Mouse (Mus musculus): Measurements from ENCODE around the gene Pde11a. TPM values are rescaled to one million over a fixed set of nuclear protein-coding genes. Genes with fewer than 3 reads are reported as not detected.

Gene Pde11a
- total RNA-seq, 2 experiments from 2014 or later = 0.14 to 0.25 TPM

DNA sequence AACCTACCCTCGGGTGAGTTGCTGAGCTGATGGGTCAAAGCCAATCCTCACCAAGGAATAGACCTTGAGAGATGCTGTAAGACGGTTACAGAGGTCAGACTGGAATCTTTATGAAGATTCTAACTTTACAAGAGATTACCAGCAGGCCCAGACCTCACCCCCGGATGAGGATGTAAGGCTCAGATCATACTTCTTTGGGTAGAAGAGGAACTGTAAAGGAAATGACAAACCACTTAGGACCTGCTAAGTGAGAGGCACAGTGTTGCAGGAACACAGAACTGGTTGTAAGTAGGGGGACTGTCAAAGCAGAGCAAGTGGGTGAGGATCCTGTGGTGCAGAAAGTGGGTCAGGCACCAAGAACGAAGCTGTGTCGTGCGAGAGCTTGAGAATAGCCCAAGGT is 119.0 kb downstream of the Pde11a start:
- intact Hi-C loops (cut with DNase I) = no loop called here
- DNase-seq = no peak

DNA sequence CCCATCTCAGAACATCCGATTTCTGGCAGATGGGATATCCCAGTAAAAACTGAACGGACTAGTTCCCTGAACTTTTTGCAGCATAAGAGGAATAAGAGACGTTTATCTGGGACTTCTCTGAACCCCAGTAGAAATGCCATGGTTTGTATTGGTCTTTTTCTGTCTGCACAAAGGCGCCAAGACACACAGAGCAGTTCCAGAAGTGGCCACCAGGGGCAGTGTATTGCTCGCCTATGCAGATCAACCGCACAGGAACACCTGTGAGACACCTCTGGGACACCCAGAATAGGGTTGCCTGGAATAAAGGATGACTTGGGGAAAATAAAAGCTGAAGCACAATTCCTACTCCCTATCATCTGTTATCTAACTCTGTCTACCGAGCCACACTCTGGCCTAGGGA is 122.4 kb downstream of the Pde11a start:
- intact Hi-C loops (cut with DNase I) = no loop called here
- peak; percentile 18 to 49 for DNase-seq

GRCm38 (mm10) chr2:76215219-76215618 is 123.4 kb downstream of the Pde11a start:
- intact Hi-C loops (cut with DNase I) = no loop called here
- DNase-seq = no peak

GRCm38 (mm10) chr2:76185126-76185525 is 153.4 kb downstream of the Pde11a start:
- DNase-seq = peak; percentile 30 to 31
- intact Hi-C loops (cut with DNase I) = no loop called here

DNA sequence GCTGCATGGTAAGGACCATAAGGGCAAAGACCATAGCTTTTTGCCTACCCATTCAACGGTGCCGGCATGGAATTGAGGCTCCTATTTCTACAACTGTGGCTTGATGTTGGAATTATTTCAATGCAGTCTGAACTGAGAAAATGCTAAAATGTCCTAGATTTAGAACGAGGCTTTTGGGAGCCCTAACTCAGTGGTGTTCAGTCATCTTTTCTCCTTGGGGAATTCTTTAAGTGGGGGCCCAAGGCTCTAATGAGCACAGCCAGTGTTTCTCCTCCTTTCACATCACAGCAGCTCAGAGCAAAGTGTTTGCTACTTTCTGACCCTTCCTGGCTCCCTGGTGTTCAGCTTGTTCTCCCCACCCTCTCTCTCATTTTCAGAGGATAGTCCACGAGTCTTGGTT is 175.8 kb downstream of the Pde11a start:
- DNase-seq = no peak
- intact Hi-C loops (cut with DNase I) = no loop called here

DNA sequence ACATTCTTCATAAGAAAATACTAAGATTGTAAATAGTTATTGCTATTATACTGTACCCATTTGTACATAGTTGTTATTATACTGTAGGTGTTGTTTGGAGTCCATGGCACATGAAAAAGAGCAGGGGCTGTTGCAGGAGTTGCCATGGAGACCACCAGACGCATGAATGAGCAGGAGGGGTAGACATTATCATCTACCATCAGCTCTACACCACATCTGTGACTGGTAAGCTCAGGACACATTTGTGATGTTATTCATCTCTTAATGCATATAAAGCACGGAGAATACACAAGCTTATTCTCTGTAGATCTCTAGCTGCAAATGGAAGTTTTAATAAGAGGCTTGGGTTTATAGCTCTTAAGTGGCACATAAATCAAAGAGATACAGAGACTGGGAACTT is 179.6 kb downstream of the Pde11a start:
- no peak for DNase-seq
- intact Hi-C loops (cut with DNase I) = no loop called here

DNA sequence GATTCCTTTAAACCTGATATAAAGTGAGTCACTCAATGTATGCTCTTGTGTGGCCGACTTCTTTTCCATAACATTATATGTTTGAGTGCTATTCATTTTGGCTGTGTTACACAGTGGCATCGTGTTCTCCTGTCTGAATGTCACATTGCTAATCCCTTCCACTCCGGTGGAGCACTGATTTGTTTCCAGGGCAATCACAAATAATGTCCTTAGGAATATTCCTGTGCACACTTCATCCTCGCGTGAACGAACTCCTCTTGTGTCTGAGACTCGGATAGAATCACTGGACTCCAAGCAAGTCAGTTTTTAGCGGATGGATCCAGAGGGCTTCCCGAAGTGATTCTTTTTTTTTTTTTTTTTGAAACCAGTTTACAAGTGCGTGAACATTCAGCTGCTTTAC is 197.4 kb downstream of the Pde11a start:
- intact Hi-C loops (cut with DNase I) = no loop called here
- no peak for DNase-seq

GRCm38 (mm10) chr2:76132983-76133382 is 205.6 kb downstream of the Pde11a start:
- no peak for DNase-seq
- intact Hi-C loops (cut with DNase I) = no loop called here

DNA sequence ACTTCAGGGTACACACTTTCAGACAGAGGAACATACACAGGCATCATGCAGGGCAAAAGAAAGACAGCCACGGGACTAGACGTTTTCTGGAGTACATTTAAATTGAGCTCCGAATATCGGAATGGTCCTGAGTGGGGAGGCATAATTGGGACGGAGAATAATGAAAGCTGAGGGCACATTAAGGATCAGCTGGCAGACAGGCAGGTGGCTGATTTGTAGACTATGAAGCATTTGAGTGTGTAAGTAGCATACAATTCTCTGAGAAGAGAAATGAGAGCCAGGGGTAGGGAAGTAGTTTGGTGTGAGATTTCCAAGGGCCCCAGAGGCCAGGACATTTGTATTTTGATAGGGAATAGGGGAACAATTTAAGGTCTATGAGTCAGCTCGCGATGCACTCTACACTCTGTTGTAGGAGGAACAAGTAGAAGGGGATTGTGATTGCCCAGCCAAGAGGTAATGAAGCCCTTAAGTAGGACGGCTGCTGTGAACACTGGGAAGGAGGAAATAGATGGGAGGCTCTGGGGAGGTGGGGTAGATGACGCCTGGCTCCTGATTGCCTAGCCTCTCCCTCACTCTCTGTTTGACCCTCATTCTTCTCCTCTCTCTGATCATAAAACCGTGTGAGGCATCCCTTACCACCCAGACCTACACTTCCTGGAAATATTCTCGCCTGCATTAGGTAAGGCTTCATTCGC is 208.5 kb downstream of the Pde11a start:
- no peak for DNase-seq
- intact Hi-C loops (cut with DNase I) = loop anchor here (10.0 kb wide), 2 partner anchors 125 to 235 kb away; partner anchors contain the start of genes Cyct and Rbm45

DNA sequence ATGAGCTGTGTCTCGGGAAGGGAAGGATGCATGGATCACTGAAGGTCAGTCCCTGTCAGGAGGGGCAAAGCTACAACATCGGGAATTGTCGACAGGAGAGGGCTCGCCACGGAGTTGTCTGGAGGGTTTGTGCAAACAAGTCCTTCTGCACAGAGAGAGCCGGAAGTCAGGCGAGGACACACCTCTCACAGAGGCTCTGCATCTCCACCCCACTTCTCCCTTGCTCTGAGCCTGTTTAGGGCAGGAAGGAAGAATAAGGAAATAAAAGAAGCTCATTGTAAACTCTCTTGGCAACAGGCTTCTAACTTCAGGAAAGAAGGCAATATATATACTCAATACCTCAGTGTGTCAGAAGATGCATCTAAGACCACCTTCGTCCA is 209.5 kb downstream of the Pde11a start:
- DNase-seq = no peak
- intact Hi-C loops (cut with DNase I) = loop anchor here (10.0 kb wide), 2 partner anchors 126 to 236 kb away; partner anchors contain the start of genes Cyct and Rbm45

DNA sequence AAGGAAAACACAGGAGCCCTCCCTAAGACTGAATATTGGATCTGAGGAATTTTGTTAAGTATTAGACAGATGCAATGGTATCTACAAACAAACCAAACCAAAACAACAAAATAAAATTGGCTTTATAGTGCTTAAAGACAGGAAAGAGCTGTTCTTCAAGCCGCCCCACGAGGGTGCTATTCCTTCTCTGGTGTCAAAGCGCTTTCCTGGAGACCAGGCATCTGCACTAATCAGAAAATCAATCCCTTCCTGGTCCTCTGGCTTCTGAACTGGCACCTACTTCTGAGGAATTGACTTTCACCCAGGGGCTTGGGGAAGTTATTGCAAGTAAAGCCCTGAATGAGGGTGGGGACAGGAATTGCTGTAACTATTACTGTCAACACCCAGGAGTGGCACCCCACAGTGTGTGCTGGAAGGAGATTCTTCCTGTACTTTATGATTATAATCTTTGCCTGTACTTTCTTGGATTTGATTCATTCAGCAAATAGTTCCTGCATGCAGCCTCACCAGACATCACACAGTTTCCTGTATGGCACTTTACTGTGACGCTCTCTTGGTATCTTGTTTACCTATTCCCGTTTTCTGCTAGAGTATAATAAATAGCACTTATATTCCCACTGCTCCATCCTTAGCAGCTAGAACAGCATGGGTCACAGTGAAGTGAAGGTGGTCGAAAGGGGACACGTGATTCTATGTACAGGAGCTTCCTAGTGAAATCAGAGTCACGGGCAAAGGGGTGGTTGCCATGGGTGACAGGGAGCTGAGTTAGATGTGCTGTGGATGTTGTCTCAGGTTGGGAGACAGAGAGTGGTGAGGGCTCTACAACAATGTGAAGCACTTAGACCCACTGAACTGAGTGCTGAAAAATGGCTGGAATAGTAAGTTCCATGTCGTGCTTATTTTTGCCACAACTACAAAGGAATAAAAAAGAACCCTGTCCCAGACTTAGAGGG is 210.2 kb downstream of the Pde11a start:
- peak; percentile 13 to 25 for DNase-seq
- intact Hi-C loops (cut with DNase I) = loop anchor here (10.0 kb wide), 2 partner anchors 126 to 236 kb away; partner anchors contain the start of genes Cyct and Rbm45

GRCm38 (mm10) chr2:76126651-76127050 is 211.9 kb downstream of the Pde11a start:
- intact Hi-C loops (cut with DNase I) = loop anchor here (10.0 kb wide), 2 partner anchors 128 to 238 kb away; partner anchors contain the start of genes Cyct and Rbm45
- no peak for DNase-seq

DNA sequence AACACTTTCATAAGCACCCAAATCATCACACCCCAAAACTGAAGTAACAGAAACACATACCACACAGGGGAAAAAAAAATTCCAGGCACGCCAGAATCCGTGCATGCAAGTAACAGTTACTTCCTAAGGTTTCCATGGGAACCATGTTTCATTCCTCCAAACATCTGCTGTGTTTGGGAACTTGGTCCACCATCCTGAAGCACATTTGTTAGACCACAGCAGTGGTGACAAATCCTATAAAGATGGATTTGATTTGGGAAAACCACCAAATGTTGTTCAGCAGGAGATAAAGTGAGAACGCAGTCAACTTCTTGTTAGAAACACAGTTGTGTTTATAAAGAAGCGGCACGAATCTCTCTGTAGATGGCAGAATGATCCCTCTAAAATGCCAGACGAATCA is 213.8 kb downstream of the Pde11a start:
- intact Hi-C loops (cut with DNase I) = loop anchor here (10.0 kb wide), 2 partner anchors 130 to 240 kb away; partner anchors contain the start of genes Cyct and Rbm45
- DNase-seq = no peak

DNA sequence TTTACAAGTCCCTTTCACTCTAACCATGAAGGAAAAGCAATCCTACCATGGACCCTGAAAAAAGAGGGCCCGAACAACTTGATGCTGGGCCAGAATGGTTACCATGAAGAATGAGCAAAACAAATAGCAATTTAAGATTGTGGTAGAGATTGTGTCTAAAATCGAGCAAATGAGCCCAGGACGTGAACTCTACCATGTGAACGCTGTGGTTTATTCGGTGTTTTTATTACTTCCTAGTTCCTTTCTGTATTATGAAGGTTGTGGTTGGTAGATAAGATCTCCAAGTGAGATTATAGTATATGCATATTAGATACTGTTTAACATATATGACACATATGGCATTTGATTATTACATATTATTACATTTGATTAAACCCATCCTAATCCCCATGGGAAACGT is 216.4 kb downstream of the Pde11a start:
- no peak for DNase-seq
- intact Hi-C loops (cut with DNase I) = loop anchor here (10.0 kb wide), 2 partner anchors 133 to 243 kb away; partner anchors contain the start of genes Cyct and Rbm45

DNA sequence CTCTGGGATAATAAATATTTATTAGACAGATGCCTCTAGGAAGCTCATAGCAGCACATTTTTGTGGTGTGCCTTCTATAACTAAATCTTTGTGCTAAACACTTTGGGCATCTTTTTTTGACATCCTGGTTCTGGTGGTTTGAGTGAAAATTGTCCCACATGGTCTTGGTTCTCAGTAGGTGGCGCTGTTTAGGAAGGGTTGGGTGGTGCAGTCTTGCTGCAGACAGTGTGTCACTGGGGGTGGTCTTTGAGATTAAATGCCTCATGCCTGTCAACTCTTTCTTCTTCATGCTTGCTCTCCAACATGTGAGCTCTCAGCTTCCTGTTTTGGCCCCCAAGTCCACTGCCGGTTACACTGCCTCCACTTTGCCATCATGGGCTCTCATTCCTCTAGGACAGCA is 218.7 kb downstream of the Pde11a start:
- DNase-seq = no peak
- intact Hi-C loops (cut with DNase I) = loop anchor here (10.0 kb wide), 2 partner anchors 135 to 245 kb away; partner anchors contain the start of genes Cyct and Rbm45

GRCm38 (mm10) chr2:76118491-76118890 is 220.1 kb downstream of the Pde11a start:
- no peak for DNase-seq
- intact Hi-C loops (cut with DNase I) = no loop called here

- intact Hi-C loops (cut with DNase I) = no loop called here
Measured at GRCm38 (mm10) chr2:76117219-76117618, 221.4 kb downstream of the Pde11a start.

GRCm38 (mm10) chr2:76115696-76116095 is 222.9 kb downstream of the Pde11a start:
- intact Hi-C loops (cut with DNase I) = no loop called here
- DNase-seq = peak; percentile 43 to 75

More at GRCm38 (mm10) chr2:76117219-76117618, 221.4 kb downstream of the Pde11a start:
- no peak for DNase-seq

- intact Hi-C loops (cut with DNase I) = loop anchor here (5.0 kb wide), 1 partner anchor 127 kb away; no protein-coding TSS in a partner anchor
- DNase-seq = peak; percentile 25 to 64
Measured at GRCm38 (mm10) chr2:76114734-76115133, 223.8 kb downstream of the Pde11a start.

DNA sequence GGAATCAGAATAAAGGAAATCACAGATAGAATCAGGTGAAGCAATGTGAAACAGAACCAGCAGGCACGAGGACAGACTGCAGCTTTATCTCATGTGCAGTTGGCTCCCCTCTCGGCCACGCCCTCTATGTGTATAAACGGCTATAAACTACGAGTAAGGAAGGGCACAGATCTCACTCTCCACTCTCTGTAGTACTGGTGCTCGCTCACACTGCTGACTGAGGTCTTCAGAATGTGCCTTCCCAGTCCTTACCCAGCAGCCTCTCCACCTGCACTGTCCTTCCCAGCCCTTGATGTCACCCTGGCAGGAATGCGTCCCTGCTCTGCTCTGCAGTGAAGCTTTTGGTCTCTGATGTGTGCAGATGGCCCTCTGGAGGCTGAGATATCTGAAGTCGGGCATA is 228.9 kb downstream of the Pde11a start:
- peak; percentile 8 to 17 for DNase-seq
- intact Hi-C loops (cut with DNase I) = loop anchor here (5.0 kb wide), 1 partner anchor 122 kb away; no protein-coding TSS in a partner anchor

All from heart, postnatal 10 days (tissue).